Mouse (Mus musculus) myocyte (in vitro differentiated cells): Measurements from ENCODE around the gene Nfkb1.

Experiments used
- E2F4 ChIP-seq: IDR thresholded peaks from one replicate; pipeline ENCODE4 v1.6.1; 2011; ENCODE audit warnings: mild to moderate bottlenecking, control low read depth, moderate library complexity; ENCODE audit not compliant: insufficient read depth
- POLR2A ChIP-seq: IDR thresholded peaks from one replicate; pipeline ENCODE4 v1.6.1; 2011; ENCODE audit warnings: low read depth, mild to moderate bottlenecking, control low read depth, moderate library complexity; ENCODE audit not compliant: insufficient read length
- POLR2AphosphoS2 ChIP-seq: IDR thresholded peaks from one replicate; pipeline ENCODE4 v1.6.1; 2011; ENCODE audit warnings: low read depth, control low read depth; ENCODE audit not compliant: insufficient read length
- SRF ChIP-seq: IDR thresholded peaks from one replicate; pipeline ENCODE4 v1.6.1; 2011; ENCODE audit warnings: low read depth; ENCODE audit not compliant: control insufficient read depth, insufficient read length
- TCF12 ChIP-seq: IDR thresholded peaks from one replicate; pipeline ENCODE4 v1.6.1; 2011; ENCODE audit warnings: mild to moderate bottlenecking, control low read depth; ENCODE audit not compliant: poor library complexity, insufficient read depth, severe bottlenecking
- TCF3 ChIP-seq: IDR thresholded peaks from one replicate; pipeline ENCODE4 v1.6.1; 2011; ENCODE audit warnings: low read depth, control low read depth; ENCODE audit not compliant: insufficient read length

GRCm38 (mm10) chr3:135594238-135594917, 97.0 kb downstream of the Nfkb1 start:
- TF ChIP-seq POLR2AphosphoS2 (no peak), TCF12 (no peak), E2F4 (no peak), TCF3 (no peak), POLR2A (no peak), SRF (no peak)
